Mouse (Mus musculus) Patski (cell line): ENCODE measurements around the gene Gm47955. TPM values are rescaled to one million over a fixed set of nuclear protein-coding genes. Genes with fewer than 3 reads are reported as not detected.
"Not testable (repeated sequence)": the region's sequence is repeated elsewhere in the genome, so short reads cannot be mapped to it uniquely, and the experiment has no call there.

ENCODE experiments used
- ATAC-seq: fragments of 100-300 bp; one replicate; pipeline ENCODE4 v1.8.0; 2021
- CTCF ChIA-PET: fragments of 350-600 bp; sonication (Branson Sonifier 250); formaldehyde crosslinking; loops from one replicate; lab custom pipeline; 2022; ENCODE audit warnings: inconsistent platforms; lab: Charles Lee
- POLR2A ChIA-PET: fragments of 350-600 bp; sonication (Branson Sonifier 250); formaldehyde crosslinking; loops from one replicate; lab custom pipeline; 2022; ENCODE audit warnings: antibody characterized with exemption, inconsistent platforms; lab: Charles Lee
- DNase-seq: peaks from one replicate; pipeline ENCODE4 v3.0.0-alpha.2; 2011; ENCODE audit warnings: low read depth, low spot score
- H3K27me3 ChIP-seq: fragments of 371-371 bp; one replicate; pipeline ENCODE4 v1.5.1; 2021
- CTCF ChIP-seq: fragments of 100-300 bp; IDR thresholded peaks from one replicate; pipeline ENCODE4 v1.5.1; 2021
- in situ Hi-C: fragments of 300-500 bp; cut with MboI; formaldehyde crosslinking; loops from 3 replicates; pipeline ENCODE4 v1.11.1; 2018; ENCODE audit warnings: low pct_unique_long_range_greater_than_20kb, mixed read lengths
- polyA plus RNA-seq: library from polyadenylated mRNA; unstranded; gene quantifications from one replicate; pipeline ENCODE4 v1.2.3, GENCODE M21; 2021

Gm47955 gene
- polyA plus RNA-seq, 1 experiment from 2014 or later: not detected

DNA sequence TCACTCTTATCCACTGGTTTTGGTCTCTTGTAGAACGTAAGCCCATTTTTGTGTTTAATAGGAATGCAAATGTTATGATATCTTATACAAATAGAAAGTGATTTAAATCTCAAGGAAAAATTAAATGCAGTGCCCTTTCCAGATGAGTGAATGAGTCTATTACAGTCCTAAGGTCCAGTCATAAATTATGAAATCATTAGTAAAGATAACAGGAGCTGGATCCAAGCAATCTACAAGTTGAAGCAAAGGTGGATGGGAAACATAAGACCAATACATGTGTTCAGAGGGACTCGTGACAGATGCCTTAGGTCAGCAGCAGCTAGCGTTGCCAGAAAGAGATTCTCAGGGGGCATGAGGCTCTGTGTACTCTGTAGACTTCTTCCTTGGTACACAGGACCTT lies 31.5 kb downstream of the Gm47955 start:
- H3K27me3 ChIP-seq: no peaks in the 10 kb centered on the region
- ATAC-seq (no peak), DNase-seq (no peak)
- in situ Hi-C loops: loop anchor here (25.0 kb wide), 1 partner anchor 429 kb away; no protein-coding TSS in a partner anchor
- no peak for TF ChIP-seq CTCF
- CTCF ChIA-PET: interaction anchor here (0.7 to 0.8 kb wide), 2 partner anchors 204 to 437 kb away, joined by 3 to 5 read pairs; no protein-coding TSS in a partner anchor
- POLR2A ChIA-PET: no interaction called here

DNA sequence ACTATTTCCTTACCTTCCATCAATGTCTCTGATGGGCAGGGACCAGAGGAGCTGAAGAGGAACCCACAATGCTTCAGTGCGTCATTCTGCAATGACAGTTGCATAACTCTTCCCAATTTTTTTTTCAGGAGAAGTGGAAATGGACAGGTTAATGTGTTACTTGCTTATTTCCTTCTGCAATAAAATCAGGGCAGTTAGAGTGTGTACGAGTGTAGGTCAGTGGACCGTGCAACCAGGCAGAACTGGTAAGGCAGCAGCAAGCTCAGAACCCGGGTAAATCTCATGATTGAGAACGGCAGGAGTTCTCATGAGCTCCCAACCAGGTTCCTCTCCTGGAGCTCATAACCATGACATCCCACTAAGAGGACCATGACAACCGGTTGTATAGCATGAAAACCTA lies 32.0 kb downstream of the Gm47955 start:
- POLR2A ChIA-PET: no interaction called here
- no peak for TF ChIP-seq CTCF
- DNase-seq (peak; percentile 19), ATAC-seq (peak; percentile 78)
- in situ Hi-C loops: loop anchor here (25.0 kb wide), 1 partner anchor 430 kb away; no protein-coding TSS in a partner anchor
- CTCF ChIA-PET: interaction anchor here (0.7 to 0.8 kb wide), 2 partner anchors 205 to 438 kb away, joined by 3 to 5 read pairs; no protein-coding TSS in a partner anchor
- H3K27me3 ChIP-seq: no peaks in the 10 kb centered on the region

DNA sequence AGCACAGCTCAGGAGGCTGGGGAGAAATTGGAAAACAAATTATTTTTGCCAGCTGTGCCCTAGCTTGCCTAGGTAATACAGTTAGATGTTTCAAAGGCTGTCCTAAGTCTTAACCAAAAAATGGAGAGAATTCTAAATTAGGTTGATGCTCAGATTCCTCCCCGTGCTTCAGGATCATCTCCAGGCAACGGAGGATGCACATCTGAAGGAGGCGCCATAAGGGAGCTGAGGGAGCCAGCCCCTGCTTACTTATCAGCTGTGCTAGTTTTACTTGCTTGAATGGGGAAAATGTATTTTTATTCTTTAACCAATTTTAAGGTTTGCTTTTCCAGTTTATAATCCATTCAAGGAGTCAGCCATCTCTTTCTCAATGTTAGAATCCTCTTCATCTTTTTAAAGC lies 33.9 kb downstream of the Gm47955 start:
- in situ Hi-C loops: loop anchor here (25.0 kb wide), 1 partner anchor 432 kb away; no protein-coding TSS in a partner anchor
- ChIA-PET POLR2A (no interaction called here), CTCF (interaction anchor here (1.6 kb wide), 1 partner anchor 207 kb away, joined by 4 read pairs; no protein-coding TSS in a partner anchor)
- ATAC-seq: no peak
- TF ChIP-seq CTCF: no peak
- no peaks in the 10 kb centered on the region for H3K27me3 ChIP-seq
- DNase-seq: no peak

DNA sequence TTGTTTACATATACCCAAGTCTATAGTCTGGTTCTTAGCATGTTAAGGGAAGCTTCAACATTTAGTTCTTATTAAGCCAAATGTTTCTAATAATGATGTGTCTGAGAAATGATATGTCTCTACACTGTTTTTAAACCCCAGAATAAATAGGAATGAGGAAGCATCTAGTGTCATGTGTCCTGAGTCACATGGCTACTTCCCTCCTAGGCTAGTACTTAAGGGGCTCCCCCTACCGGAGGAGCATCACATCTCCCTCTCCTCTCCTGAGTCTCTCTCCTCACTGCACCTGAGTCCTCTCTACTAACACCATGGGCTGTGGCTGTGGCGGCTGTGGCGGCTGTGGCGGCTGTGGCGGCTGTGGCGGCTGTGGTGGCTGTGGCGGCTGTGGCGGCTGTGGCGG lies 40.2 kb downstream of the Gm47955 start, which contains the start of gene Gm47959:
Gene Gm47959 (plus strand): TSS at position 243 of the 400 bp plus-strand sequence.
- in situ Hi-C loops, CTCF ChIA-PET, H3K27me3 ChIP-seq, POLR2A ChIA-PET, DNase-seq, ATAC-seq: not testable (repeated sequence)

GRCm38 (mm10) chr1:83006218-83007179 lies 46.4 kb downstream of the Gm47955 start:
- H3K27me3 ChIP-seq: no peaks in the 10 kb centered on the region
- in situ Hi-C loops: no loop called here
- ChIA-PET POLR2A (no interaction called here), CTCF (interaction anchor here (1.1 to 1.2 kb wide), 2 partner anchors 12 to 220 kb away, joined by 3 to 4 read pairs; no protein-coding TSS in a partner anchor)
- no peak for TF ChIP-seq CTCF
- ATAC-seq (no peak), DNase-seq (no peak)

- POLR2A ChIA-PET: no interaction called here
- H3K27me3 ChIP-seq: no peaks in the 10 kb centered on the region
- no peak for TF ChIP-seq CTCF
- DNase-seq: no peak
- CTCF ChIA-PET: no interaction called here
- ATAC-seq: no peak
- in situ Hi-C loops: no loop called here
Observed at GRCm38 (mm10) chr1:83007471-83007870, 47.4 kb downstream of the Gm47955 start.

Other genes with a start within 250 kb of the Gm47955 start
- 219 TPM for gene Mff, start 235.4 kb upstream of the Gm47955 start, polyA plus RNA-seq
- 0.06 TPM for gene Tm4sf20, start 191.8 kb upstream of the Gm47955 start, polyA plus RNA-seq
- not detected for gene Gm47791, start 189.0 kb upstream of the Gm47955 start, polyA plus RNA-seq
- gene Agfg1, start 120.8 kb upstream of the Gm47955 start, polyA plus RNA-seq: 58.7 TPM
- gene A030005L19Rik, start 47.0 kb upstream of the Gm47955 start, polyA plus RNA-seq: not detected
- gene A030014E15Rik, start 35.4 kb upstream of the Gm47955 start, polyA plus RNA-seq: not detected
- gene Gm6217, start 28.9 kb upstream of the Gm47955 start, polyA plus RNA-seq: not detected
- not detected for gene A030003K21Rik, start 16.9 kb upstream of the Gm47955 start, polyA plus RNA-seq
- gene Gm7544, start 4.3 kb upstream of the Gm47955 start, polyA plus RNA-seq: not detected
- gene Gm47959, start 40.3 kb downstream of the Gm47955 start, polyA plus RNA-seq: not detected
- 0.05 TPM for gene Slc19a3, start 78.2 kb downstream of the Gm47955 start, polyA plus RNA-seq
- not detected for gene Krtap28-10, start 82.2 kb downstream of the Gm47955 start, polyA plus RNA-seq
- gene Gm47969, start 84.6 kb downstream of the Gm47955 start, polyA plus RNA-seq: not detected
- not detected for gene A030005K14Rik, start 99.1 kb downstream of the Gm47955 start, polyA plus RNA-seq
- not detected for gene Krtap28-13, start 100.6 kb downstream of the Gm47955 start, polyA plus RNA-seq
- 2.6 TPM for gene Ccl20, start 156.5 kb downstream of the Gm47955 start, polyA plus RNA-seq
- 0.27 TPM for gene Daw1, start 199.5 kb downstream of the Gm47955 start, polyA plus RNA-seq